Mouse (Mus musculus) liver (tissue): ENCODE measurements around the gene Zfp503.

Experiments
- DNase-seq: peaks from one replicate; pipeline ENCODE4 v3.0.0-alpha.2; 2020; ENCODE audit warnings: mixed read lengths

Gene Zfp503

GRCm38 (mm10) chr14:21989291-21989913, at the start of gene Zfp503:
Gene Zfp503 (minus strand): TSS chr14:21989601.
- DNase-seq, result peak; percentile 39

DNA sequence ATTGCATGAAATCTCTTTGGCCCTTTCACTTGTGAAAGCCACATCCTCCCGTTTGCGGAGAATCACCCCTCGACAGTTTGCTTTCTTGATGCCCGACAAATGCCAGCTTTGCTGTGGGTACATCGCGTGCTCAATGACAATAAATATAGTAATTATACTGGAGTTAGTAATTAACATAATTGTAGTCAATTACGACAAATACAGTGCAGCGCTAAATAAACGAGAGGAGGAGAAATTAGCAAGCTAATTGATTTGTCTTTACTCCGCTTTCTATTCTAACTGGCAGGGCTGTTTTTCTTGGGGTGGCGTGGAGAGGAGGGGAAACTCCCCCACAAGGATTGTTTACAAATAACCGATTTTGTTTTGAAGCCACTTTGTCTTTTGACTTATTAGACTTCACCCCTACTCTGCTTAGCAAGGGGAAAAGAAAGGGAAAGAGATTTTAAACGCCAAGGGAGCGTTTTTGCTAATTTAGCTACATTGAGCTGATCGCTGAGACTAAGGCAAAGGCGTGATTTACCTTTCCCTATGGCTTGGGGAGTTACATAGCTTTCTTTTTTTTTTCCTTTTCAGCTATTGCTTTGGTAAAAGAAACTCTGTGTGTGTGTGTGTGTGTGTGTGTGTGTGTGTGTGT, 48.2 kb upstream of the Zfp503 start:
- DNase-seq, result no peak

DNA sequence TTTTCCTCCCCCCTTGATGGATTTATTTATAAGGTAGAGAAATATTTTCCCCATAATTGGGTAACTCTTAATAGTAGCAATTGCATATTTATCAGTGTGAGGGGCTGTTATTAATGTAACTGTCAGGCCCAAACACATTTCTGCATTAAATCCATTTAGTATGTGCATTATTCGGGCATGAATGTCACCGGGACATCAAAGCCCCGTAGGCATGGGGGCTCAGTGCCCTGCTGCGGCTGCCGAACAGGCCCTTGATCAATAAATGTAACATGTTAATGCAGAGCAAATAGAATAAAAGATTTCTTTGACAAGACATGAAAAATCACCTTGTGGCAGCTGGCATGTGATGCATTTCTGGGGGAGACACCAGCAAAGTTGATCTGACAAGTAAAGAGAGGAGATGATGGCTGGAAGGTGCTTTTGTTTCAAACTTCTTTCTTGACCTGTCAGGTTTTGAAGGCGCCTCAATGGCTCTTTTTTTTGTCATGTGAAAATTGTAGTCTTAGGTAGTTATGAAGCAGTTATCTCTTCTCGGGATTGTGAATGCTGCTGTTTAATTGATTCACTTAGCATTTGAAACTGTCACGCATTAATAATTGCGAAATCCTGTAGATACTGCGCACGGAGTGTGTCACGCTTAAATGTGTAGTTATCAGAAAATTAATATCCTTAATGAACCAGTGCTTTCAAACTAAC, 47.5 kb upstream of the Zfp503 start:
- no peak for DNase-seq

DNA sequence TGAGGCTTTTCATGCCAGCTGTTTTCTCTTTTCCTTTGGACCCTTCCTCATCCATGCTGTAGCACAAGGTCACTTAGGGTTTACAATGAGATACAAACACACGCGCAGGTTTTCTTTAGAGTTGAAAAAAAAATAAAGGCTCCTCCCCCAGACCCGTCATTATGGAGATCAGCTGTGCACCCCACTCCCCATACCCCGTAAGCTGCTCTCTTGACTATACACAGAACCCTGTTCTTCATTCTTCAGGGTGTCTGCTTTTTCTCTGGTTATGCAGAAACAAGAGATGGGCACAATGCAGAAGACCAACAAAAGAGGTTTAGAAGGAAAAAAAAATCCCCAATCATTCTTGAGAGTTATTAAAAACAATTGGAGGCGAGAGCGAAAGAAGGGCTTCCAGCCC, 46.9 kb upstream of the Zfp503 start:
- no peak for DNase-seq

DNA sequence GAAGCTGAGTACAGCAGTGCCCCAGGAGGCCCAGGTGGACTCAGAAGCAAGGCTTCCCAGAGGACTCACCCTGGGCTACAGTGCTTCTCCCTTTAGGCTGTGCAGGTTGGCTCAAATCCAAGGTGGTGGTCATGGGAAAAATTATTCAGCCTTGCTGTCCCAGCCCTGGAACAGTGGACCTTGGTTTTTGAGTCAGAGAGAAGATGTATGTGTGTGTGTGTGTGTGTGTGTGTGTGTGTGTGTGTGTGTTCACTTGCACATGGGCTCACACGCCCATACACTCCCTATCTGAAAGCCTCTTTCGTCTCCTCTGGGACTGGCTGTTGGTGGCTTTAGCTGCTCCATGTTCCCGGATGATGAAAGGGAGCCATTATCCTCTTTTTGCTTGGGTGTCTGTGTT, 46.5 kb upstream of the Zfp503 start:
- no peak for DNase-seq

GRCm38 (mm10) chr14:22023533-22023932, 34.1 kb upstream of the Zfp503 start:
- DNase-seq, result no peak

GRCm38 (mm10) chr14:22020885-22021284, 31.5 kb upstream of the Zfp503 start:
- peak; percentile 16 for DNase-seq

DNA sequence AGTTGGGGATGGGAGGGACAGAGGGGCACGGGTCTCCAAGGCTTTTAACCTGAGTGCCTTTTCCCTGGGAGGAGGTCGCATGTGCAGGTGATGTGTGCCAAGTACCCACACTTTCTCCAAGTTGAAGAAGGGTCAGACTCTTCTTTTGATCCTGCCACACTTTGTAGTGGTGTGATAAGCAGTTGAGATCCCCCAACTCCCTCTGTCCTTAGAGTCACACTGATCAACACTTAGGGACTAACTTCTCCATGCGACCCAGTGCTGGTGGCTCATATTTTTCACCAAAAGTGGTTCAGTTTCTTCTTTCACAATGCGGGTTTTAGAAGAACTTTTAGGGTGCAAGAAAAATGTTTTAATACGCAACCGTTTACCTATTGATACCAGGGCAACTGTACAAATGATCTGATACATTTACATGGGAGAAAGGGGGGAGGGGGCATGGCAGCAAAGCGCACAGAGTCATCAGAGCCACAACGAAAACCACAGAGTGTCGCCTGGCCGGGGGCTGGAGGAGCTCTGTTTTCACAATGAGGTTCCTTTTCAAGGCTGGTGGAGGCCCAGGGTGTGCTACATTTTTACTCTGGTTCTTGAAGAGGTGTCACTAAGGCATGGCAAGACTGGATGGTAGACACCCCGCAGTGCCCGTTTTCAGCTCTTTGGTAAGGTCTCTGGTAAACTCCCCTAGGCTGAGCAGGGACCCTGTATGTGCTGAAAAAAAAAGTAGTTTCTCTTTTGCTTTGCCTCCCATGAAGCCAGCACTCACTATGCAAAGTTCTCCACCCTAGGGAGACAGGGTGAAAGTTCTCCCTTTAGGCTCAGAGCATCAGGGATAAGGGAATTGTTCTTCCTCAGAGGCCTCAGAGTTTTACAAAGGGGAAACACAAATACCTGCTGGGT, 30.8 kb upstream of the Zfp503 start:
- DNase-seq, result peak; percentile 32

DNA sequence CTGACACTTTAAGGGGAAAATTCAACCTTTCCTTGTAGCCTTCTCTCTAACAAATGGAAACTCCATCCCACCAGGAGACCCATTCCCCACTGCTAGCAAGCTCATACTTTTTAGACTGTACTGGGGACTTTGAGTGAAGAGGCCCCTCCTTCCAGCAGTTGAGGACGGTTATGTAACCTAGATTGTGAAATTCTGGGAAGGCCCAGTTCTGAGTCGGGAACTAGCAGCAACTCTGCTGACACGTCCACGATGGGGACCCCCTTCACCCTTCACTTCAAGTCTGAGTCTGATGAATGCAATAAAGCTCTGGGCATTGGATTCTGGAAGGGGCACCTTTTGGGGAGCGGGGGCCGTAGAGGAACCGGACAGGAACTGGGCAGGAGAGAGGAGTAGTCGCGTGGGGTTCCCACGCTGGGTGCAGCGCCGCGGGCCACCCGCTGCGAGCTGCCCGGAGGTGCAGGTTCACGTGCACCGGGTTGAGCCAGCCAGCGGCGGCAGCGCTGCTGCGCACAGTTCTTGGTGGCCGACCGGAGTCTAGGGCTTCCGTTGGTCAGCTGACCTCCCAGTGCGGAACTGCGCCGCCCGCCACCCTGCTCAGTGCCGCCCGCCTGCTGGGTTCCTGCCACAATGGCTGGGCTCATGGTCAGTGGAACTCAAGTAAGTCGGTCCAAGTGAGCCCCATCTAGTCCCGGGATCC, 30.0 kb upstream of the Zfp503 start, which contains the start of gene Lrmda:
Gene Lrmda, plus strand, starts transcription at position 461 of the 697 bp plus-strand sequence.
- peak; percentile 70 for DNase-seq

- DNase-seq, result no peak
Measured at GRCm38 (mm10) chr14:22017011-22017410, 27.6 kb upstream of the Zfp503 start.

DNA sequence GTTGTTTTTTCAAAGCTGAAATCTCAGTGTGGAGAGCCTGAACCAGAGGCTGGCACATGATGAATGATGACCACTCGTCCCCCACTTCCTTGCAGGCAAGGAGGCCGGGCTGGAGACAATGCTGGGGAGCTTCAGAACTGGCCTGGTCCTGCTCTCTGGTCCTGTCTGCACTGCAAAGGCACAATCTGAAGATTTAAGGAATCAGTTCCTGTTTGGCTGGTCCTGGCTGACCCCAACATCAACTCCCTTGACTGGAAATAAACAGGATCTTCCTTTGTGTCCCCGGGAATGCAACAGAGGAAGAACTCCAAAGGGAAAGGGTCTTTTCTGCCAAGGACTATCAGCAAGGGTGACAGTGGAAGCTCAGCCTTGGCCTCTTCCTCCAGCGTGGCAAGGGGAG, 25.4 kb upstream of the Zfp503 start:
- no peak for DNase-seq

DNA sequence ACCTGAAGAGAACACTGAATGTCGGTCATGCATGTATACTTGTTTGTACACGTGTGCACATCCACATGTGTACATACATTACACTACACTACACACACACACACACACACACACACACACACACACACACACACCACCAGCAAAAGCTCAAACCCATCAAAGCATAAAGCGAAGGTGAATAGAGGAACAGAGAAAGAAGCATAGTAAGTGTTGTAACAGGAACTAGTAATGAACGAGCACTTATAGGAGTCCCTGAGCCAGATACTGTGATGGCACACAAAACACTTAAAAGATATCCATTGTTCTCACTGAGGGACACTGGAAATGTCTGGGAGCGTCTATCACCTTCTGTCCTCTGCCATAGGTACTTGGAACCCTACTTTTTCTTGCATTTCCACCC, 24.9 kb upstream of the Zfp503 start:
- no peak for DNase-seq

GRCm38 (mm10) chr14:22007006-22007405, 17.6 kb upstream of the Zfp503 start:
- no peak for DNase-seq

GRCm38 (mm10) chr14:22004943-22005342, 15.5 kb upstream of the Zfp503 start:
- no peak for DNase-seq

DNA sequence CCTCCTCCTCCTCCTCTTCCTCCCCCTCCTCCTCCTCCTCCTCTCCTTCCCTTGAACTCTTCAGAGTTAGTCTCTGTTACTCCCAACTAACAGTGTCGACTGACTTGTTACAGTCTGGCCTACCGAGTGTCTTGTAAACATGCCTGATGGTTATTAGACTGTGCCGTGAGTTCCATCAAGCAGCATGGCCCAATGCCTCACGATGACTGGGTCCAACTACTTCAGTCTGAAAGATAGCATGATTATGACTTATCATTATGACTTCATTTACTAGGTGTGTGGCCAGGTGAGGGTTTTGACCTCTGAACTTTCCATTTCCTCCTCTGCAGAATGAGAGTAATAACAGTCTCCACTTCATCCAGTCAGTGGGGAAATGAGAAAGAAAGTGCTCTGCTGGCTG, 14.2 kb upstream of the Zfp503 start:
- DNase-seq, result no peak

- DNase-seq, result peak; percentile 11
Measured at GRCm38 (mm10) chr14:22003231-22003630, 13.8 kb upstream of the Zfp503 start.

DNA sequence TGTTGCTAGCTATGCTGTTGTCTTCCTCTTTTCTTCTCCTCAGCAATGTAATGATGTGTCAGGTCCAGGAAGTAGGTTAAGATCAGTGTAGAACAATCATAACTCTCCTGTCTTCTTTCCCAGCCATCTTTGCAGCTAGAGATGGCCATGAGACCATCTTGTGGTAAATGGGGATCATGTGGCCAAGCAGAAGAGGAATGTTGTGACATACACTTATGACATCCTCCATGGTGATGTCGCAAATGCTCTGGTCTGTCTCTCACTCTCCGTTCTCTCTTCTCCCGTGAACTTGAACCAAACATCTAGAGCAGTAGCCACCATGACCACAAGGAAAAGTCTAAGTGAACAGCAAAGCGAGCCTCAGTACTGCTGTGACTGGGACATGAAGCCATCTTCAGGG, 10.2 kb upstream of the Zfp503 start:
- DNase-seq, result no peak

GRCm38 (mm10) chr14:21995031-21995754, 5.8 kb upstream of the Zfp503 start:
- DNase-seq, result peak; percentile 72

DNA sequence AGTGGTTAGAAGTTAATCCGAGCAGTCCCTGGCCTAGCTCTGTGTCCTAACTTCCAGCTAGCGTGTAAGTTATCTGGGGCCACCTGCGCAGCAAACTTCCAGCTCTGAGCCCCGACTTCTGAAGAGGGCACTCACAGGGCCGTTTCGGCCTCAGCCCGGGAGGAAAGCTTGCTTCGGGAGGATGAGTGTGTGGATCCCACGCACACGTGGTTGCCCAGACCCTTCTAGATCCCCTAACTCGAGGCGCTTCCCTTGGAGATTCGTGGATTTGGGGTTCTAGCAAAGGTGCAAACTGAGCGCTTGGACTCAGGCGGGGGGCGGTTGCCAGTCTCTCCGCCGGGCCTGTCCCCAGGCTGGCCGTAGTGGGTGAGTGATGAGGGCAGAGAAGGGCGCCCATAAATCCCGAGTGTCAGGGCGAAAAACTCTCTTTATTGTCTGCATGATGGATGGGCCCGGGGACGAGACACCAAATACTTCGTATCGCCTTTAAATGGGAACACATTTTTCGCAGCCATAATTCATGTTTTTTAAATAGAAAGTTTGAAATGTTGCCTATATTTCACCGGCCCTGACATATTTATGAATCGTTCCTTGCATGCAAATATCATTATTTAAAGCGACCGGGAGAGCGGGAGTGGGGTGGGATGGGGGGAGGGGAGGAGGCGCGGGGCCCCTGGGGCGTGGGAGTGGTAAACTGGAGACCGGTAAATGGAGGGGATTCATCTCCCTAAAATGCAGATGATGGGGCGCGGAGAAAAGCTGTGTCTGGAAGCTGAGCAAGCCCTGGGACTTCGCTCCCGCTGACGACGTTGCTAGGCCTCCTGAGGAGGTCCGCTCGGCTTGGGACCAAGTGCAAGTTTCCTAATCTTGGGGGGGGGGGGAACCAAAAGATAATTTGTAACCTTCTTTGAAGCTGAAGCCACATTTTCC, 4.9 kb upstream of the Zfp503 start:
- DNase-seq, result peak; percentile 21

GRCm38 (mm10) chr14:21993251-21994060, 4.1 kb upstream of the Zfp503 start:
- DNase-seq, result no peak
